Mouse (Mus musculus) limb, embryonic 14.5 days (tissue): ENCODE measurements around the gene Crtc1. TPM values are rescaled to one million over a fixed set of nuclear protein-coding genes. Genes with fewer than 3 reads are reported as not detected.

ENCODE experiments used
- ATAC-seq: fragments of 200-750 bp; cut with Nextera tagmentation; 2 replicates; pipeline ENCODE4 v1.8.0; 2017; ENCODE audit warnings: low read depth, moderate number of reproducible peaks, moderate TSS enrichment; ENCODE audit not compliant: low FRiP score
- DNase-seq: peaks from one replicate; pipeline ENCODE4 v3.0.0-alpha.2; 2015; ENCODE audit warnings: low spot score
- H3K27ac ChIP-seq: fragments of 300-500 bp; sonication (generic); replicated peaks from 2 replicates; pipeline ENCODE4 v1.5.1; 2014; ENCODE audit warnings: low read depth, mild to moderate bottlenecking, low read length, moderate library complexity, mixed read lengths
- H3K27me3 ChIP-seq: fragments of 300-500 bp; sonication (generic); 2 replicates; pipeline ENCODE4 v1.6.1; 2014; ENCODE audit warnings: low read length, mixed read lengths; ENCODE audit not compliant: control insufficient read depth, insufficient read depth
- H3K36me3 ChIP-seq: fragments of 300-500 bp; sonication (generic); 2 replicates; pipeline ENCODE4 v1.6.1; 2014; ENCODE audit warnings: mild to moderate bottlenecking, low read length, moderate library complexity, mixed read lengths; ENCODE audit not compliant: control insufficient read depth, insufficient read depth
- H3K4me1 ChIP-seq: fragments of 300-500 bp; sonication (generic); 2 replicates; pipeline ENCODE4 v1.6.1; 2014; ENCODE audit warnings: antibody characterized with exemption, low read length, mixed read lengths; ENCODE audit not compliant: control insufficient read depth, insufficient read depth
- H3K4me2 ChIP-seq: fragments of 300-500 bp; sonication (generic); replicated peaks from 2 replicates; pipeline ENCODE4 v1.6.1; 2014; ENCODE audit warnings: low read depth, mild to moderate bottlenecking, low read length, moderate library complexity; ENCODE audit not compliant: severe bottlenecking
- H3K4me3 ChIP-seq: fragments of 300-500 bp; sonication (generic); replicated peaks from 2 replicates; pipeline ENCODE4 v1.5.1; 2014; ENCODE audit warnings: low read length
- H3K9ac ChIP-seq: fragments of 300-500 bp; sonication (generic); 2 replicates; pipeline ENCODE4 v1.6.1; 2014; ENCODE audit warnings: mild to moderate bottlenecking, low read depth, low read length, moderate library complexity; ENCODE audit not compliant: severe bottlenecking
- H3K9me3 ChIP-seq: fragments of 300-500 bp; sonication (generic); 2 replicates; pipeline ENCODE4 v1.6.1; 2016; ENCODE audit warnings: low read length; ENCODE audit not compliant: control insufficient read depth
- POLR2A ChIP-seq: fragments of 200-500 bp; IDR thresholded peaks from 2 replicates; pipeline ENCODE4 v1.8.0; 2012; ENCODE audit warnings: inconsistent platforms, mild to moderate bottlenecking, moderate library complexity, borderline replicate concordance; ENCODE audit not compliant: insufficient read depth, insufficient read length; ENCODE audit errors: extremely low read depth
- WGBS: fragments of 180-500 bp; shearing (Covaris S2); extraction: QIAGEN DNeasy Blood & Tissue Kit; methylation state at CpG from one replicate; pipeline ENCODE4 v1.1.7; 2014; 5-methylcytosine and 5-hydroxymethylcytosine counted together
- polyA plus RNA-seq, 2 experiments: library from polyadenylated mRNA; depleted of rRNA in 1 of 2; stranded (reverse) in 1 of 2; unstranded in 1 of 2; fragments of >200 nt; fragmentation: Nextera tagmentation in 1 of 2; extraction: Ambion mirVana in 1 of 2; gene quantifications; 2 replicates each; pipeline versions ENCODE4 v1.2.1 to v1.2.3; 2012 to 2014

The Crtc1 gene
- polyA plus RNA-seq, 2 experiments: 26.3 to 37.8 TPM

DNA sequence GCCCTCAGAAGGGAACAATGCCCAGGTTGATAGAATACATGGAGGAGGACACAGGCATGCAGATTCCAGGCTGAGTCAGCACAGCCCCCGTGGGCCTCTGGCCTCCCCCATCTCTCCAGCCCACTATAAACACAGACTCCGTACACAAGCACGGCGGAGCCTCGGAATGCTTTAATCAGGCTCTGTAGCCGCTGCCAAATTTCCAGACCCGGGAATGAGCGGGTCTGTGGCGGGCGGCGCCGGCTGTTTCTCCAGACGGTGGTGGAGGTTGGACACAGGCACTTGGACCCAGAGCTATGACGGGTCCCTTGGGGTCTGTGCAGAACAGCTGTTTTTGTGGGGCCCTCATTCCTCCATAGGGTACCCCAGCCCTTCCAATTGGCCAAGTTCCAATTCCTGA is 20.4 kb downstream of the Crtc1 start:
- Histone ChIP-seq H3K4me1 (peaks cover 40% of the 10 kb centered on the region), H3K27ac (0 out of 2 replicates have a peak overlapping the region, but pooled peaks have one; percentile 21)
- WGBS: 17% methylated on average over 14 of the region's 14 CpGs

DNA sequence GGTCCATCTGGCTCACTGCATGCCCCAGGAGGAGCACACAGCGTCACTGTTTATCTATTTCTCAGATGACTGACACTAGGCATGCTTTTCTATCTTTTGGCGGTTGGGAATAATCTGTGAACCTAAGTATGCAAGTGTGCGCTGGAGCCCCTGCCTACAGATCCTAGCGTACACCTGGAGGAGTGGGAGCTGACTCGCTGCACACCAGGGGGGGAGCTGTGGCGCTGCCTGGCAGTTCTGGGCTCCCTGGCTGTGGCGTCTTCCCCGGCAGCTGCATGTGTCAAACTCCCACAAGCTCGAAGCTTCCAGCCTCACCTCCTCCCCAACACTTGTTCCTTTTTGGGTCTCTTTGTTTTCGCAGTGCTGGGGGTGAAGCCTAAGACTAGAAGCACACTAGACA is 21.5 kb downstream of the Crtc1 start:
- TF ChIP-seq POLR2A: no peak
- Histone ChIP-seq H3K36me3 (peaks cover 10% of the 10 kb centered on the region), H3K9ac (no peak overlapping the region), H3K4me2 (no peak overlapping the region), H3K4me3 (no peak overlapping the region), H3K9me3 (no peaks in the 10 kb centered on the region), H3K27ac (no peak overlapping the region), H3K27me3 (no peaks in the 10 kb centered on the region), H3K4me1 (peaks cover 40% of the 10 kb centered on the region)
- DNase-seq (no peak), ATAC-seq (no peak)
- 41% methylated on average over 10 of the region's 10 CpGs for WGBS

More for the DNA sequence above, 20.4 kb downstream of the Crtc1 start:
- peaks cover under 1% of the 10 kb centered on the region; the same call in 1 of the 2 replicates for H3K36me3 ChIP-seq
- no peaks in the 10 kb centered on the region for H3K9me3 ChIP-seq
- no peaks in the 10 kb centered on the region for H3K27me3 ChIP-seq
- H3K4me2 ChIP-seq: no peak overlapping the region
- DNase-seq (peak; percentile 71), ATAC-seq (peak; percentile 53; the same call in 1 of the 2 replicates)
- H3K9ac ChIP-seq: no peak overlapping the region
- no peak overlapping the region for H3K4me3 ChIP-seq
- TF ChIP-seq POLR2A: no peak

GRCm38 (mm10) chr8:70416941-70417340 is 22.4 kb downstream of the Crtc1 start:
- TF ChIP-seq POLR2A: no peak
- Histone ChIP-seq H3K4me1 (peaks cover 40% of the 10 kb centered on the region), H3K36me3 (peaks cover 13% of the 10 kb centered on the region), H3K9ac (no peak overlapping the region), H3K4me2 (no peak overlapping the region), H3K4me3 (no peak overlapping the region), H3K9me3 (no peaks in the 10 kb centered on the region), H3K27me3 (no peaks in the 10 kb centered on the region), H3K27ac (no peak overlapping the region)
- 61% methylated on average over 6 of the region's 6 CpGs for WGBS
- ATAC-seq (no peak), DNase-seq (no peak)

- DNase-seq: peak; percentile 53
- Histone ChIP-seq H3K4me1 (peaks cover 40% of the 10 kb centered on the region), H3K27ac (no peak overlapping the region; the same call in 1 of the 2 replicates), H3K9ac (no peak overlapping the region), H3K9me3 (no peaks in the 10 kb centered on the region), H3K36me3 (peaks cover 13% of the 10 kb centered on the region), H3K27me3 (no peaks in the 10 kb centered on the region), H3K4me3 (no peak overlapping the region), H3K4me2 (no peak overlapping the region)
- peak; percentile 49 for ATAC-seq
- no peak for TF ChIP-seq POLR2A
- WGBS: 62% methylated on average over 8 of the region's 8 CpGs
Measured at GRCm38 (mm10) chr8:70415540-70416451, 23.6 kb downstream of the Crtc1 start.

GRCm38 (mm10) chr8:70414310-70414946 is 25.0 kb downstream of the Crtc1 start:
- Histone ChIP-seq H3K9ac (no peak overlapping the region), H3K4me2 (no peak overlapping the region), H3K4me3 (no peak overlapping the region), H3K4me1 (peaks cover 42% of the 10 kb centered on the region), H3K36me3 (peaks cover 15% of the 10 kb centered on the region), H3K9me3 (no peaks in the 10 kb centered on the region), H3K27me3 (no peaks in the 10 kb centered on the region), H3K27ac (no peak overlapping the region)
- no peak for TF ChIP-seq POLR2A
- DNase-seq: no peak
- no peak for ATAC-seq
- 85% methylated on average over 6 of the region's 6 CpGs for WGBS
